Mouse (Mus musculus) myocyte (in vitro differentiated cells): ENCODE measurements around the gene Agtrap. TPM values are rescaled to one million over a fixed set of nuclear protein-coding genes. Genes with fewer than 3 reads are reported as not detected.

Experiments used
- H3K27me3 ChIP-seq: one replicate; pipeline ENCODE4 v1.6.1; 2011; ENCODE audit not compliant: control insufficient read depth, insufficient read depth, insufficient read length
- H3K36me3 ChIP-seq: one replicate; pipeline ENCODE4 v1.6.1; 2011; ENCODE audit not compliant: control insufficient read depth, insufficient read depth
- H3K4me2 ChIP-seq: one replicate; pipeline ENCODE4 v1.6.1; 2011; ENCODE audit warnings: low read depth, control low read depth
- H3K4me3 ChIP-seq: one replicate; pipeline ENCODE4 v1.5.1; 2011; ENCODE audit warnings: mild to moderate bottlenecking, control low read depth, moderate library complexity
- H3K79me2 ChIP-seq: one replicate; pipeline ENCODE4 v1.6.1; 2011; ENCODE audit not compliant: control insufficient read depth, insufficient read depth
- H3ac ChIP-seq: one replicate; pipeline ENCODE4 v1.6.1; 2011; ENCODE audit not compliant: control insufficient read depth, insufficient read length
- CEBPB ChIP-seq: IDR thresholded peaks from 2 replicates; pipeline ENCODE4 v1.6.1; 2011; ENCODE audit warnings: mild to moderate bottlenecking, moderate library complexity; ENCODE audit not compliant: poor library complexity, insufficient read depth, severe bottlenecking
- E2F4 ChIP-seq: IDR thresholded peaks from one replicate; pipeline ENCODE4 v1.6.1; 2011; ENCODE audit warnings: mild to moderate bottlenecking, control low read depth, moderate library complexity; ENCODE audit not compliant: insufficient read depth
- MAX ChIP-seq: IDR thresholded peaks from one replicate; pipeline ENCODE4 v1.6.1; 2011; ENCODE audit warnings: low read depth, mild to moderate bottlenecking, control low read depth
- MYOD1 ChIP-seq, 3 experiments: IDR thresholded peaks; one replicate each; pipeline ENCODE4 v1.6.1; 2011; ENCODE audit warnings: control low read depth in 2 of 3, low read depth in 2 of 3, mild to moderate bottlenecking in 2 of 3, moderate library complexity in 1 of 3; ENCODE audit not compliant: insufficient read length in 2 of 3, control insufficient read depth in 1 of 3
- MYOG ChIP-seq, 3 experiments: IDR thresholded peaks; one replicate each; pipeline ENCODE4 v1.6.1; 2011; ENCODE audit warnings: control low read depth in 2 of 3, low read depth in 2 of 3, mild to moderate bottlenecking in 2 of 3; ENCODE audit not compliant: insufficient read length in 2 of 3, control insufficient read depth in 1 of 3, insufficient read depth in 1 of 3
- POLR2A ChIP-seq: IDR thresholded peaks from one replicate; pipeline ENCODE4 v1.6.1; 2011; ENCODE audit warnings: low read depth, mild to moderate bottlenecking, control low read depth, moderate library complexity; ENCODE audit not compliant: insufficient read length
- POLR2AphosphoS2 ChIP-seq: IDR thresholded peaks from one replicate; pipeline ENCODE4 v1.6.1; 2011; ENCODE audit warnings: low read depth, control low read depth; ENCODE audit not compliant: insufficient read length
- REST ChIP-seq: IDR thresholded peaks from one replicate; pipeline ENCODE4 v1.6.1; 2011; ENCODE audit warnings: mild to moderate bottlenecking, control low read depth, moderate library complexity; ENCODE audit not compliant: insufficient read depth, insufficient read length
- SRF ChIP-seq: IDR thresholded peaks from one replicate; pipeline ENCODE4 v1.6.1; 2011; ENCODE audit warnings: low read depth; ENCODE audit not compliant: control insufficient read depth, insufficient read length
- TCF12 ChIP-seq: IDR thresholded peaks from one replicate; pipeline ENCODE4 v1.6.1; 2011; ENCODE audit warnings: mild to moderate bottlenecking, control low read depth; ENCODE audit not compliant: poor library complexity, insufficient read depth, severe bottlenecking
- TCF3 ChIP-seq: IDR thresholded peaks from one replicate; pipeline ENCODE4 v1.6.1; 2011; ENCODE audit warnings: low read depth, control low read depth; ENCODE audit not compliant: insufficient read length
- USF1 ChIP-seq: IDR thresholded peaks from one replicate; pipeline ENCODE4 v1.6.1; 2011; ENCODE audit warnings: low read depth, mild to moderate bottlenecking, control low read depth, moderate library complexity
- polyA plus RNA-seq: library from polyadenylated mRNA; unstranded; fragments of >200 nt; fragmentation: generic; extraction: Trizol; gene quantifications from one replicate; pipeline ENCODE4 v1.2.1, GENCODE M21; 2012; ENCODE audit warnings: missing spikeins

The Agtrap gene
- polyA plus RNA-seq, 1 experiment, result 10.9 TPM

- Histone ChIP-seq H3K27me3 (no peaks in the 10 kb centered on the region), H3K79me2 (no peaks in the 10 kb centered on the region), H3K4me2 (peak overlapping the region; percentile 72), H3K4me3 (no peak overlapping the region), H3ac (no peak overlapping the region), H3K36me3 (no peaks in the 10 kb centered on the region)
- no peak for TF ChIP-seq MYOG (IDR thresholded peaks at IDR 0.05; ENCODE audit: control insufficient read depth in 1 of 3, insufficient read depth in 1 of 3, insufficient read length in 2 of 3, low read depth in 2 of 3)
- TF ChIP-seq POLR2A, result no peak
- TF ChIP-seq USF1, result peak; percentile 37
- TF ChIP-seq MAX, result no peak
Measured at GRCm38 (mm10) chr4:148065702-148066400, 22.0 kb downstream of the Agtrap start.

GRCm38 (mm10) chr4:148061086-148061480, 26.7 kb downstream of the Agtrap start:
- H3K79me2 ChIP-seq, result no peaks in the 10 kb centered on the region

GRCm38 (mm10) chr4:148060120-148061085, 27.4 kb downstream of the Agtrap start:
- peaks cover 11% of the 10 kb centered on the region for H3K36me3 ChIP-seq
- no peak overlapping the region for H3ac ChIP-seq
- H3K4me2 ChIP-seq, result peak overlapping the region; percentile 18
- no peak overlapping the region for H3K4me3 ChIP-seq
- H3K27me3 ChIP-seq, result no peaks in the 10 kb centered on the region
- no peaks in the 10 kb centered on the region for H3K79me2 ChIP-seq
- TF ChIP-seq CEBPB, result no peak
- peak; percentile 84 for TF ChIP-seq POLR2AphosphoS2
- no peak for TF ChIP-seq POLR2A
- TF ChIP-seq REST, result no peak
- no peak for TF ChIP-seq TCF12

More at GRCm38 (mm10) chr4:148061086-148061480, 26.7 kb downstream of the Agtrap start:
- TF ChIP-seq E2F4 (no peak), REST (no peak), POLR2AphosphoS2 (no peak), MAX (no peak), POLR2A (no peak), MYOD1 (IDR thresholded peaks at IDR 0.05; ENCODE audit: control insufficient read depth in 1 of 3, insufficient read length in 2 of 3, low read depth in 2 of 3) (no peak), TCF12 (no peak), SRF (no peak), MYOG (IDR thresholded peaks at IDR 0.05; ENCODE audit: control insufficient read depth in 1 of 3, insufficient read depth in 1 of 3, insufficient read length in 2 of 3, low read depth in 2 of 3) (no peak), TCF3 (no peak), USF1 (no peak), CEBPB (no peak)
- H3K4me3 ChIP-seq, result no peak overlapping the region
- no peak overlapping the region for H3K4me2 ChIP-seq
- no peaks in the 10 kb centered on the region for H3K27me3 ChIP-seq
- peaks cover 11% of the 10 kb centered on the region for H3K36me3 ChIP-seq
- H3ac ChIP-seq, result no peak overlapping the region

GRCm38 (mm10) chr4:148058993-148059392, 28.8 kb downstream of the Agtrap start:
- Histone ChIP-seq H3K27me3 (no peaks in the 10 kb centered on the region), H3K79me2 (no peaks in the 10 kb centered on the region), H3K4me3 (no peak overlapping the region), H3ac (no peak overlapping the region), H3K4me2 (no peak overlapping the region), H3K36me3 (peaks cover 14% of the 10 kb centered on the region)
- TF ChIP-seq REST (no peak), TCF3 (no peak), CEBPB (no peak), POLR2A (no peak), MAX (no peak), SRF (no peak), MYOD1 (IDR thresholded peaks at IDR 0.05; ENCODE audit: control insufficient read depth in 1 of 3, insufficient read length in 2 of 3, low read depth in 2 of 3) (no peak), USF1 (no peak), TCF12 (no peak)

- Histone ChIP-seq H3K79me2 (no peaks in the 10 kb centered on the region), H3K4me2 (no peak overlapping the region), H3K4me3 (no peak overlapping the region), H3K36me3 (peaks cover 18% of the 10 kb centered on the region), H3K27me3 (no peaks in the 10 kb centered on the region), H3ac (no peak overlapping the region)
- TF ChIP-seq POLR2A, result no peak
- peak in 2 of 3 experiments; percentile 35 to 51 for TF ChIP-seq MYOD1 (IDR thresholded peaks at IDR 0.05; ENCODE audit: control insufficient read depth in 1 of 3, insufficient read length in 2 of 3, low read depth in 2 of 3)
- TF ChIP-seq MYOG (IDR thresholded peaks at IDR 0.05; ENCODE audit: control insufficient read depth in 1 of 3, insufficient read depth in 1 of 3, insufficient read length in 2 of 3, low read depth in 2 of 3), result peak in 2 of 3 experiments; percentile 27 to 75
- TF ChIP-seq TCF12, result peak; percentile 19
- no peak for TF ChIP-seq MAX
- no peak for TF ChIP-seq SRF
- TF ChIP-seq USF1, result no peak
- peak; percentile 59 for TF ChIP-seq POLR2AphosphoS2
- TF ChIP-seq REST, result no peak
- no peak for TF ChIP-seq E2F4
- no peak for TF ChIP-seq TCF3
- TF ChIP-seq CEBPB, result no peak
Measured at GRCm38 (mm10) chr4:148058218-148058819, 29.5 kb downstream of the Agtrap start.
